Mouse (Mus musculus): ENCODE measurements around the gene Zfp866.

- no peak for TF ChIP-seq CTCF (IDR thresholded peaks at IDR 0.05; ENCODE audit: borderline replicate concordance, insufficient read depth, low read length)
- no peak for TF ChIP-seq POLR2A (IDR thresholded peaks at IDR 0.05; ENCODE audit: low read depth, low read length)
Observed at GRCm38 (mm10) chr8:69741231-69741630, 49.7 kb downstream of the Zfp866 start.

Data from embryonic fibroblast, embryonic 13.5 days (primary cell).